Mouse (Mus musculus): ENCODE results near the gene Far1.

Gene Far1

GRCm38 (mm10) chr7:113572741-113573140, 59.1 kb downstream of the Far1 start:
- DNase-seq, result no peak

DNA sequence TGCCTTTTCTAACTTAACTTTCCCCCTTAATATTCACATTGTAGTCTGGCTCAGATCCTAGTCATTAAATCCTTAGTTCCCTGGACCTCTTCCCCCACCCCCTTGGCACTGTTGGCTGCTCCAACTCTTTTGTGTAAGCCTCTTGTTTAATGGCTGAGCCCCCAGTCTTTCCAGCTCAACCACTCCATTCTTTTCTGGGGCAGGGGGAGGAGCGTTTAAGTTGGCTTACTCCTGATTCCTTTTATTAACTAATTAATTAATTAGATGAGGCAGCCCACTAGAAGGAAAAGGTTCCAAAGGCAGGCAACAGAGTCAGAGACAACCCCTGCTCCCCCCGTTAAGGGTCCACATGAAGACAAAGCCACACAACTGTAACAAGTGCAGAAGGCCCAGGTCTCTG, 68.5 kb downstream of the Far1 start:
- DNase-seq, result no peak

DNA sequence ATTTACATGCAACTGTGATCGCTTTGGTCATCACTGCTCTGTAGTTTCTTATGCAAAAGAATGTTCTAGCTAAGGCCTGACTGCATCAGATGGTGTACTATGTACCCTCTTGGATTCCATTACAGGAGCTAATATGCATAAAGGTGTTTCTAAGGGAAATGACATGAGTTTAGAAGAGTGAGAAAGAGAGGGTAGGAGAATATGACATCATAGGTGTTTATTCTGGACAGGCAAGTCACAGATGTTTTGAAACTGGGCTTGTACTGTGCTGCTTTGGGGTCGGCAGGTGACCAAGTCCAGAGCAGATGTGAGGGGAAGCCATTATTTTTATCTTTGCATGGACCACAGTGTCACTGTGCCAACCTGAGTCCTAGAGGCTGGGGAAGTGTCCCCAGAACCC, 75.6 kb downstream of the Far1 start:
- DNase-seq, result no peak

DNA sequence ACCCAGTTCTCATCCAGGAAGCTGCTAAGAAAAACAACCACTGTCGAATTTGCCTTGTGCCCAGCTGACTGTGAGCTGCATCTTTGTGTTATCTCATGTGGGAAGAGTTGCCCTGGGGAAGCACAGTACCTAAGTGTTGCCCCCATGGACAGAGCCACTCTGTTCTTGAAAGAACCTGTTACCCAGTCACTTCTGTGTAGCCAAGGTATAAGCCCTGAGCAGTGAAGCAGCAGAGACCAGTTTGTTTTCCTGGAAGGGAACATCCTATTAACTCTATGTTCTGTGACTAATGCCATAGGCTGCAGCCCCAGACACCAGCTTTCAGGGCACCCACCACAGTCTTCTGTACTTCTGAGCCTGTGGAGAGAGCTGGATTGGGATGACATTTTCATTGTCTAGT, 76.7 kb downstream of the Far1 start:
- DNase-seq, result no peak

GRCm38 (mm10) chr7:113591084-113591483, 77.5 kb downstream of the Far1 start:
- DNase-seq, result no peak

DNA sequence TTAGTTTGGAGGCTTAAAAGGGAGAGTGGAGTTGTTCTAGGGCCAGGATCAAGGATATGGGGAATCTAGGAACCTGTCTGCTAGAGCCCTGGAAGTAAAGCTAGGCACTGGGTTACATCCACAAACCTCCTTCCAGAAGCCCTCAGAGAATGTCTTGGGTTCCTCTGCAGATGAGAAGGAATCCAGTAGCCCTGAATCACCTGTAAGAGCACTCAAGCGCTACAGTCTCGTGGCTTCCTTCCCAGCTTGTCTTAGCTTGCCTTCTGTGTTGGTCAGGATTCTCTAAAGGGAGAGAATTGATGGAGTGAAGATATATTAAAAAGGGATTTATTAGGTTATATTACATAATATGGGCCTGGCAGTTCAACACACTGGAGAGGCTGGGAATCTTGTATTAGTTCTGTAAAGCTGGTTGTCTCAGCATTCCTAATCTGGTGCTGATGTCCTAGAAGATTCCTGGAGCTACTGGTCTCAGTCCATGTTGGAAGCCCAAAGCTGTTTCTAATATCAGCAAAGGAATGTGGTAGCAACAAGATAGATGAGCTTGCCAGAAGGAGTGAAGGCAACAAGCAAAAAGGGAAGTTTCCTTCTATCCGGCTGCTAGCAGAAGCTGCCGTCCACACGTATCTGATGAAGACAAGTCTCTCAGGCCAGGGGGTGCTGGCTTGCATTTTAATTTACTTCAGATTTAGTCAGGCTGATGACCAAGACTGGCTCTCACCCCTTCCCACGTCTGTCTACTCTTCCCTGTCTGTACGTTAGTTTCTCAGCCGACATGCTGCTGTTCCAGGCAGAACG, 78.1 kb downstream of the Far1 start:
- no peak for DNase-seq

GRCm38 (mm10) chr7:113592696-113593095, 79.1 kb downstream of the Far1 start:
- no peak for DNase-seq

DNA sequence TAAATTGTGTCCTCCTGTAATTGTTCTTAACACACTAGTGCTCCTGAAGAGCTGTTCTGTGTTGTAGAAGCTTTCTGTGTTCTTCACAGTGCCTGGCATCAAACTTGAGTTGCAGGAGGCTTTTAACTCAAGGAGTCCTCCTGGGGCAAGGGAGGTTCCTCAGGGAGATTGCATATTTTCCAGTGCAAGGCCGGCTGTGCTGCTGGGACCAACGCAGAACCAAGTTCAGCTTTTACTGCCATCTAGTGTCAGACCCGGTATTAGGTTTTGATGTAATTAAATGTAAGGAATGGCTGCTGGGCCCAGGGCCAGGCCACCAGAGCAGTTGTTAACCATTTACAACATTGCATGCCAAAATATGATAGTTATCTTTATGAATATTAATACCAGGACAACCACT, 80.7 kb downstream of the Far1 start:
- DNase-seq, result peak; percentile 41

DNA sequence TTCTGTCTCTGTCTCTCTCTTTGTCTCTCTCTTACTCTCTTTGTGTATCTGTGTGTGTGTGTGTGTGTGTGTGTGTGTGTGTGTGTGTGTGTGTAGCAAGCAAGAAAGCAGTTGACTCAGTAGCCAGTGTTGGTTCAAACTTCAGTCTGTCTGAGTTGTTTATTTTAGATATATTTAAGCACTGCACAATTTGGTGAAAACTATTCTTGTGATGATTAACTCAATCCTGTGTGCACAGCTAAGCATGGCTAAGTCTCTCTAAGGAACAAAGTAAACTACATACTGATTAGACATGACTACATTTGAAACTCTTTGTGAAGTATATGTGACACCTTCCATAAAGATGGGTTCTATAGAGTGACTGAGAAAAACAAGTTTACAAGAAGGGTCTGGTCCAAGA, 83.6 kb downstream of the Far1 start:
- no peak for DNase-seq

GRCm38 (mm10) chr7:113601803-113602202, 88.2 kb downstream of the Far1 start:
- no peak for DNase-seq

GRCm38 (mm10) chr7:113607928-113608327, 94.3 kb downstream of the Far1 start:
- DNase-seq, result peak; percentile 69

GRCm38 (mm10) chr7:113609027-113609705, 95.5 kb downstream of the Far1 start:
- peak; percentile 71 for DNase-seq

GRCm38 (mm10) chr7:113612628-113613027, 99.0 kb downstream of the Far1 start:
- no peak for DNase-seq

- DNase-seq, result no peak
These were observed 100.7 kb downstream of the Far1 start for GRCm38 (mm10) chr7:113614198-113614927.

DNA sequence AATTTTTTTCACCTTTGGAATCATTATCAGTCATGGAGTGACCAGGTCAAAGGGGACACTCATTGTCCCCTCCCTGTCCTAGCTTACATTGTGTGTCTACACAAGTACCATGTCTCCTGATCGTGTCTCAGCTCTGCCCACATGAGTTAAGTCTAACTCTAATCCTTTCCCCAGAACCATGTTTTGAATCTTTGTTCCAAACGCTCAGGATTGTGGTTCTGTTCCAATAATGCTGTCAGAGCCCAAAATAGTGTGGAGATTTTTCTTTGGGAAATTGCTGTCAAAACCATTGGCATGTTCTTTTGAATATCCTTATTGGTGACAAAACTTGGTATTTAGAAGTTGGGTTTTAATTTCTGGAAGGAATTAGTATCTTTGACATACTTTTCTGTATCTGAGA, 105.5 kb downstream of the Far1 start:
- no peak for DNase-seq

GRCm38 (mm10) chr7:113619768-113620167, 106.1 kb downstream of the Far1 start:
- DNase-seq, result peak; percentile 17

All from cerebellum, adult 9-11 months (tissue).